Mouse (Mus musculus) lung, adult 2 months (tissue): ENCODE data around the gene Babam2.

Experiments used
- CTCF ChIP-seq: fragments of 200-500 bp; IDR thresholded peaks from 2 replicates; pipeline ENCODE4 v1.5.1; 2011; ENCODE audit warnings: mild to moderate bottlenecking, low read length, control low read depth; ENCODE audit not compliant: insufficient read depth
- POLR2A ChIP-seq: fragments of 200-500 bp; IDR thresholded peaks from 2 replicates; pipeline ENCODE4 v1.6.1; 2011; ENCODE audit warnings: low read depth, mild to moderate bottlenecking, control low read depth, low read length, borderline replicate concordance; ENCODE audit errors: extremely low read depth

- TF ChIP-seq CTCF, result no peak
- TF ChIP-seq POLR2A, result no peak
These were observed 4.3 kb upstream of the Babam2 start for GRCm38 (mm10) chr5:31693191-31693590.
